Mouse (Mus musculus) forebrain, embryonic 12.5 days (tissue): ENCODE measurements around the gene Parvb. TPM values are rescaled to one million over a fixed set of nuclear protein-coding genes. Genes with fewer than 3 reads are reported as not detected.

Experiments
- ATAC-seq: fragments of 200-750 bp; cut with Nextera tagmentation; 2 replicates; pipeline ENCODE4 v1.8.0; 2017; ENCODE audit warnings: moderate TSS enrichment; ENCODE audit not compliant: low FRiP score
- H3K27ac ChIP-seq: fragments of 300-500 bp; sonication (generic); 2 replicates; pipeline ENCODE4 v1.5.1; 2016; ENCODE audit warnings: mild to moderate bottlenecking
- H3K27me3 ChIP-seq: fragments of 300-500 bp; sonication (generic); 2 replicates; pipeline ENCODE4 v1.6.1; 2016; ENCODE audit warnings: mild to moderate bottlenecking
- H3K36me3 ChIP-seq: fragments of 300-500 bp; sonication (generic); replicated peaks from 2 replicates; pipeline ENCODE4 v1.6.1; 2016; ENCODE audit warnings: mild to moderate bottlenecking
- H3K4me1 ChIP-seq: fragments of 300-500 bp; sonication (generic); 2 replicates; pipeline ENCODE4 v1.6.1; 2016
- H3K4me2 ChIP-seq: fragments of 300-500 bp; sonication (generic); 2 replicates; pipeline ENCODE4 v1.6.1; 2016; ENCODE audit warnings: mild to moderate bottlenecking, moderate library complexity
- H3K4me3 ChIP-seq: fragments of 300-500 bp; sonication (generic); replicated peaks from 2 replicates; pipeline ENCODE4 v1.5.1; 2016; ENCODE audit warnings: mild to moderate bottlenecking
- H3K9ac ChIP-seq: fragments of 300-500 bp; sonication (generic); 2 replicates; pipeline ENCODE4 v1.6.1; 2016; ENCODE audit warnings: mild to moderate bottlenecking
- H3K9me3 ChIP-seq: fragments of 300-500 bp; sonication (generic); 2 replicates; pipeline ENCODE4 v1.6.1; 2016
- WGBS: fragments of 180-500 bp; shearing (Covaris S2); methylation state at CpG from one replicate; pipeline ENCODE4 v1.1.7; 2016; 5-methylcytosine and 5-hydroxymethylcytosine counted together
- polyA plus RNA-seq: library from polyadenylated mRNA; unstranded; fragments of >200 nt; fragmentation: Nextera tagmentation; extraction: Ambion mirVana; gene quantifications from 2 replicates; pipeline ENCODE4 v1.2.1, GENCODE M21; 2016

The Parvb gene
- polyA plus RNA-seq, 1 experiment from 2014 or later = 2.4 TPM

GRCm38 (mm10) chr15:84223423-84223822 is 8.4 kb upstream of the Parvb start:
- 28% methylated on average over 6 of the region's 6 CpGs for WGBS
- no peak overlapping the region for H3K27ac ChIP-seq

DNA sequence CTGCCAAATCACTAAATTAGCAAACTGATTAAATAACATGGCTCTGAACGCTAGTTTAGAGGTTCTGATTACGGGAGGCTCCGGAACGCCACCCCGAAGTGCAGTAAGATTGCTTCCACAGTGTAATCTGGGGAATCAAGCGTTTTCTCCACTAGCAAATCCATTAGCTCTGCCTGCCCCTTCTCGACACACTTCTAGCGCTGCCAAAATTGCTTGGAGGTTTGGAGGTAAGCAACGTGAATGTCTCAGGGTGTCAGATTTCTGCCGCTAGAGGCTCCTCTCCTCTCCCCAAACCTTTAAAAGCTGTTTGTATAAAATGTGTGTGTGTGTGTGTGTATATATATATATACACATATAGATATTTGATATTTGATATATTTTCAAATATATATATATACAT is 7.1 kb upstream of the Parvb start:
- no peak for ATAC-seq
- H3K4me1 ChIP-seq = peaks cover 41% of the 10 kb centered on the region
- peaks cover 13% of the 10 kb centered on the region for H3K27me3 ChIP-seq
- 61% methylated on average over 10 of the region's 10 CpGs for WGBS
- no peak overlapping the region for H3K9ac ChIP-seq
- no peak overlapping the region for H3K27ac ChIP-seq
- no peaks in the 10 kb centered on the region for H3K36me3 ChIP-seq
- H3K9me3 ChIP-seq = no peaks in the 10 kb centered on the region
- H3K4me3 ChIP-seq = no peak overlapping the region
- no peak overlapping the region for H3K4me2 ChIP-seq

More at GRCm38 (mm10) chr15:84223423-84223822, 8.4 kb upstream of the Parvb start:
- Histone ChIP-seq H3K9ac (no peak overlapping the region), H3K27me3 (peaks cover 5% of the 10 kb centered on the region; the same call in 1 of the 2 replicates), H3K36me3 (no peaks in the 10 kb centered on the region), H3K9me3 (no peaks in the 10 kb centered on the region), H3K4me2 (no peak overlapping the region), H3K4me3 (no peak overlapping the region), H3K4me1 (peaks cover 47% of the 10 kb centered on the region)
- ATAC-seq = no peak

GRCm38 (mm10) chr15:84226918-84227317 is 4.9 kb upstream of the Parvb start:
- WGBS = 54% methylated on average over 15 of the region's 15 CpGs
- Histone ChIP-seq H3K4me2 (no peak overlapping the region), H3K9me3 (no peaks in the 10 kb centered on the region), H3K9ac (no peak overlapping the region), H3K4me3 (no peak overlapping the region), H3K27me3 (peaks cover 33% of the 10 kb centered on the region), H3K27ac (peak overlapping the region; percentile 76), H3K36me3 (no peaks in the 10 kb centered on the region), H3K4me1 (peaks cover 60% of the 10 kb centered on the region)
- peak; percentile 68 for ATAC-seq

GRCm38 (mm10) chr15:84230661-84231060 is 1.2 kb upstream of the Parvb start:
- H3K27me3 ChIP-seq = peaks cover 45% of the 10 kb centered on the region
- 7% methylated on average over 5 of the region's 5 CpGs for WGBS
- peak overlapping the region; percentile 65 for H3K27ac ChIP-seq
- no peak for ATAC-seq
- peak overlapping the region; percentile 51; the same call in 1 of the 2 replicates for H3K4me3 ChIP-seq
- H3K4me1 ChIP-seq = peaks cover 60% of the 10 kb centered on the region
- no peaks in the 10 kb centered on the region for H3K9me3 ChIP-seq
- peak overlapping the region; percentile 59; the same call in 1 of the 2 replicates for H3K9ac ChIP-seq
- no peaks in the 10 kb centered on the region for H3K36me3 ChIP-seq
- peak overlapping the region; percentile 94; the same call in 1 of the 2 replicates for H3K4me2 ChIP-seq

DNA sequence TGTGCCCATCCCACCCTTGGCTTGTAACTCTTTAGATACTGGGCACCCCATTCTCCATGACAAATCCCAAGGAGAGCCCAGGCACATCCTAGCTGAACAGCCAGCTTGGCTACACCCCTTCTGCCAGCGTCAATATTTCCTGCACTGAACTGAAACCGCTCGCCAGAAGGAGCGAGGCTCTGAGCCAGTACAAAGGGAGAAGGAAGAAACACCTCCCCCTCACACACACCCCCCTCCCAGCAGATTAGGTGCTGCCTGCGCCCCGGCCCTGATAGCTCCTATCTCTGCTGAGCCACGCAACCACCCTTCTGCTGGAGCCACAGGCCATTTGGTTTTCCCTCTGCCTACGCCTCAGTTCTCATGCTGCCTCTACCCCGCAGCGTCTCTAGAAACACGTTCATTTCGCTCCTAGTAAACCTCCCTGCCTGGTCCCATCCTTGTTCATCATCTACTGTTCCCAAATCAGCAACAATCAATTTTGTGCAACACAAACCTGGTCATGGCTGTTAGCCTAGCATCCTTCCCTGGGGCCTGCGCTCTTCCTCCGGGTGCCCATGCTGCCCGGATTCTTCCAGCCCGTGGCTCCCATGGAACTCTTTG is 630 bp upstream of the Parvb start:
- Histone ChIP-seq H3K4me2 (peak overlapping the region; percentile 94), H3K4me3 (peak overlapping the region; percentile 51), H3K36me3 (no peaks in the 10 kb centered on the region), H3K27me3 (peaks cover 45% of the 10 kb centered on the region), H3K27ac (peak overlapping the region; percentile 65), H3K9ac (peak overlapping the region; percentile 59), H3K9me3 (no peaks in the 10 kb centered on the region), H3K4me1 (peaks cover 55% of the 10 kb centered on the region)
- 3% methylated on average over 16 of the region's 16 CpGs for WGBS
- ATAC-seq = peak; percentile 40; the same call in 1 of the 2 replicates

- H3K4me1 ChIP-seq = peaks cover 46% of the 10 kb centered on the region
- H3K4me3 ChIP-seq = peak overlapping the region; percentile 51
- peak overlapping the region; percentile 94 for H3K4me2 ChIP-seq
- no peak overlapping the region for H3K27ac ChIP-seq
- peaks cover 54% of the 10 kb centered on the region for H3K27me3 ChIP-seq
- H3K36me3 ChIP-seq = no peaks in the 10 kb centered on the region
- no peaks in the 10 kb centered on the region for H3K9me3 ChIP-seq
- ATAC-seq = no peak
- H3K9ac ChIP-seq = no peak overlapping the region
- 9% methylated on average over 8 of the region's 8 CpGs for WGBS
Measured at GRCm38 (mm10) chr15:84232609-84233008, 766 bp downstream of the Parvb start.

GRCm38 (mm10) chr15:84234794-84235581 is 3.1 kb downstream of the Parvb start:
- no peaks in the 10 kb centered on the region for H3K36me3 ChIP-seq
- H3K27ac ChIP-seq = no peak overlapping the region
- no peak overlapping the region for H3K4me2 ChIP-seq
- peaks cover 52% of the 10 kb centered on the region for H3K27me3 ChIP-seq
- no peaks in the 10 kb centered on the region for H3K9me3 ChIP-seq
- no peak overlapping the region for H3K9ac ChIP-seq
- WGBS = 88% methylated on average over 7 of the region's 7 CpGs
- no peak overlapping the region for H3K4me3 ChIP-seq
- ATAC-seq = no peak
- H3K4me1 ChIP-seq = peaks cover 60% of the 10 kb centered on the region

DNA sequence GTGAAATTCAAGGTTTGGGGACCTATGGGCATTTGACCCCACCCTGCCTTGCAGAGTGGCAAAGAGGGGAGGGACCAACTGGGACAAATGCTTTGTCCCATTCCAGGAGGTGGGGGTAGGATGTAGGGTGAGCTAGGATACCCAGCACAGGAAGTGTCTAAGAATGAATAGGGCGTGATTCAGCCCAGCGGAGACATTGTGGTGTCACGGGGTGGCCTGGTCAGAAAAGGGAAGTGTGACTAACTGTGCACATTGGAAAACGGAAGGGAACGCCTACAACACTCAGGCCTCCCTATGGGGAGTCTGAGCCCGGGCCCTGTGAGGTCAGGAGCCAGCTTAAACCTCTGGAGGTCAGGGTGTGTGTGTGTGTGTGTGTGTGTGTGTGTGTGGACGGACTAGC is 3.8 kb downstream of the Parvb start:
- Histone ChIP-seq H3K9ac (no peak overlapping the region), H3K4me2 (no peak overlapping the region), H3K36me3 (no peaks in the 10 kb centered on the region), H3K4me1 (peaks cover 54% of the 10 kb centered on the region), H3K27me3 (peaks cover 45% of the 10 kb centered on the region), H3K4me3 (no peak overlapping the region), H3K9me3 (no peaks in the 10 kb centered on the region), H3K27ac (no peak overlapping the region)
- no peak for ATAC-seq
- WGBS = 74% methylated on average over 7 of the region's 7 CpGs

DNA sequence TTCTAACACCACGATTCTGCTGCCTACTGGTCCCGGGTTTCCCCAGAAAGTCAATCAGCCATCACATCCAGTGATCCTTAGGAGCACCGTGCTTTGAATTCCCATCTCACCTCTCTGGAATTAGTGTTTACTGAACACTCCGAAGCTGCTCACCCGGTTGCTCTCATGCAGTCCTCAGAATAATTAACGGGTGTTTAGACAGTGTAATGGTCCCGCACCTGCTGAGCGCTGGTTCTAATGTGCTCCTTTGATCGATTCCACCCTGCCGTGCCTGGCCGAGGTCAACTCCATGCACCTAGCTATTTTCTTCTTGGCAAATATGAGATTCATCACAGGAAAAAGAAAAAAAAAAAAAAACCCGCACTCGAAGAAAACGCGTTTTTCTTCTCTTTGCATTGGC is 6.7 kb downstream of the Parvb start:
- ATAC-seq = peak; percentile 66; the same call in 1 of the 2 replicates
- Histone ChIP-seq H3K4me1 (peaks cover 29% of the 10 kb centered on the region), H3K27ac (no peak overlapping the region; the same call in 1 of the 2 replicates), H3K4me2 (no peak overlapping the region), H3K4me3 (no peak overlapping the region), H3K9me3 (no peaks in the 10 kb centered on the region), H3K36me3 (no peaks in the 10 kb centered on the region), H3K27me3 (peaks cover 22% of the 10 kb centered on the region), H3K9ac (no peak overlapping the region)
- whole genome bisulfite sequencing = 24% methylated on average over 15 of the region's 15 CpGs

DNA sequence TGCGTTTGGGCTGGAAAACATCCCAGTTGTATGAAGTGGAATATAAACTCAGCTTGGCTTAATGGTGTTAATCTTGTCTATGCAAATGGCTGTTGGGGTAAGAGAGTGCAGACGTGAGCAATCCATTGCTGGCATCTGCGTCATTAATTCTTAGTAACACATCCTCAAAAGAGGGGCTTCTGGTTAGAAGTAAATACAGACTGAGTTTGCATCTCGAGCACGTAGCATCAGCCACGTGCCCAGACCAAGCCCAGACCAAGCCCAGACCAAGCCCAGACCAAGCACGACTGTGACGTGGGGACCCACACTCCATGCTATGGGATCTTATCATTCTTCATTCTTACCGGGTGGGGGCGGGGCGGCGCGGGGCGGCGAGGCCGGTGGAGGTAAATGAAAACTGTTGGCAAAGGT is 7.2 kb downstream of the Parvb start:
- Histone ChIP-seq H3K4me1 (peaks cover 29% of the 10 kb centered on the region), H3K27me3 (peaks cover 22% of the 10 kb centered on the region), H3K36me3 (no peaks in the 10 kb centered on the region), H3K27ac (peak overlapping the region; percentile 10; the same call in 1 of the 2 replicates), H3K4me3 (no peak overlapping the region), H3K9ac (no peak overlapping the region), H3K9me3 (no peaks in the 10 kb centered on the region), H3K4me2 (peak overlapping the region; percentile 26; the same call in 1 of the 2 replicates)
- peak; percentile 55 for ATAC-seq
- WGBS = 21% methylated on average over 16 of the region's 16 CpGs

DNA sequence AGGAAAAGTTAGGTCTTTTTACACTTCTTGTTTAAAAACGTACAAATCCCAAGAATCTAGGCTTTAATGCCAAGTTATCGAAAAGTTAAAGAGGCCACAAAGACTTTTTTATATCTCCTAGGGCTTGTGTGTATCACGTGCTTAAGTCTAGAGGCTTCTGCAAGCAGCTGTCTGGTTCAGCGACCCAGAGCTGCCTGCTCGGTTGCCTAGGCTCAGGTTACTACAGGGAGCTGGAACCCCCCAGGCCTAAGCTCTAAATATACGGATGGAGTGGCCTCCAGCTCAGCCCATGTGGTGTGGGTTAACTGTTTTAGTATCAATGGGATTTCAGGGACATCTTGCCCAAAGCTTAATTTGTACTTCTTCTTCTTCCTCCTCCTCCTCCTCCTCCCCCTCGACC is 9.7 kb downstream of the Parvb start:
- no peak overlapping the region for H3K27ac ChIP-seq
- peaks cover 33% of the 10 kb centered on the region for H3K4me1 ChIP-seq
- no peak overlapping the region for H3K4me3 ChIP-seq
- 59% methylated on average over 7 of the region's 7 CpGs for whole genome bisulfite sequencing
- H3K4me2 ChIP-seq = no peak overlapping the region
- H3K36me3 ChIP-seq = no peaks in the 10 kb centered on the region
- H3K9ac ChIP-seq = no peak overlapping the region
- H3K9me3 ChIP-seq = no peaks in the 10 kb centered on the region
- peaks cover 22% of the 10 kb centered on the region for H3K27me3 ChIP-seq
- ATAC-seq = no peak

- Histone ChIP-seq H3K36me3 (no peaks in the 10 kb centered on the region), H3K9me3 (0 out of 2 replicates have a peak, but pooled peaks cover 3% of the 10 kb centered on the region), H3K27ac (peak overlapping the region; percentile 39; the same call in 1 of the 2 replicates), H3K27me3 (no peaks in the 10 kb centered on the region; the same call in 1 of the 2 replicates), H3K4me1 (0 out of 2 replicates have a peak, but pooled peaks cover 8% of the 10 kb centered on the region), H3K9ac (no peak overlapping the region), H3K4me3 (no peak overlapping the region), H3K4me2 (no peak overlapping the region)
- 74% methylated on average over 7 of the region's 7 CpGs for WGBS
- no peak for ATAC-seq
Measured at GRCm38 (mm10) chr15:84245104-84245503, 13.3 kb downstream of the Parvb start.
